Mouse (Mus musculus) neural tube, embryonic 13.5 days (tissue): ENCODE measurements around the gene Ms4a4d. TPM values are rescaled to one million over a fixed set of nuclear protein-coding genes. Genes with fewer than 3 reads are reported as not detected.
"Not testable (repeated sequence)": the region's sequence is repeated elsewhere in the genome, so short reads cannot be mapped to it uniquely, and the experiment has no call there.

Experiments
- ATAC-seq: fragments of 200-750 bp; cut with Nextera tagmentation; 2 replicates; pipeline ENCODE4 v1.8.0; 2017; ENCODE audit warnings: low read depth, mild to moderate bottlenecking, moderate TSS enrichment, moderate library complexity
- H3K27ac ChIP-seq: fragments of 300-500 bp; sonication (generic); replicated peaks from 2 replicates; pipeline ENCODE4 v1.5.1; 2015; ENCODE audit warnings: moderate library complexity, mild to moderate bottlenecking, inconsistent platforms
- H3K27me3 ChIP-seq: fragments of 300-500 bp; sonication (generic); 2 replicates; pipeline ENCODE4 v1.6.1; 2015; ENCODE audit warnings: mild to moderate bottlenecking, inconsistent platforms
- H3K36me3 ChIP-seq: fragments of 300-500 bp; sonication (generic); 2 replicates; pipeline ENCODE4 v1.6.1; 2015; ENCODE audit warnings: mild to moderate bottlenecking, inconsistent platforms
- H3K4me1 ChIP-seq: fragments of 300-500 bp; sonication (generic); replicated peaks from 2 replicates; pipeline ENCODE4 v1.6.1; 2015; ENCODE audit warnings: inconsistent platforms
- H3K4me2 ChIP-seq: fragments of 300-500 bp; sonication (generic); 2 replicates; pipeline ENCODE4 v1.6.1; 2015; ENCODE audit warnings: inconsistent platforms, mild to moderate bottlenecking, moderate library complexity
- H3K4me3 ChIP-seq: fragments of 300-500 bp; sonication (generic); 2 replicates; pipeline ENCODE4 v1.5.1; 2015; ENCODE audit warnings: mild to moderate bottlenecking, inconsistent platforms
- H3K9ac ChIP-seq: fragments of 300-500 bp; sonication (generic); 2 replicates; pipeline ENCODE4 v1.6.1; 2015; ENCODE audit warnings: moderate library complexity, mild to moderate bottlenecking, inconsistent platforms
- H3K9me3 ChIP-seq: fragments of 300-500 bp; sonication (generic); 2 replicates; pipeline ENCODE4 v1.6.1; 2016; ENCODE audit warnings: inconsistent platforms
- WGBS: fragments of 180-500 bp; shearing (Covaris S2); methylation state at CpG from one replicate; pipeline ENCODE4 v1.1.7; 2015; 5-methylcytosine and 5-hydroxymethylcytosine counted together
- polyA plus RNA-seq: library from polyadenylated mRNA; unstranded; fragments of >200 nt; fragmentation: Nextera tagmentation; extraction: Ambion mirVana; gene quantifications from 2 replicates; pipeline ENCODE4 v1.2.1, GENCODE M21; 2015

Gene Ms4a4d
- polyA plus RNA-seq, result 0.25 TPM in 1 of 2 replicates, not detected in the other

- Histone ChIP-seq H3K36me3 (no peaks in the 10 kb centered on the region), H3K9ac (no peak within 1 kb of the TSS), H3K4me3 (no peak within 1 kb of the TSS), H3K9me3 (no peaks in the 10 kb centered on the region), H3K27me3 (no peaks in the 10 kb centered on the region), H3K27ac (no peak within 1 kb of the TSS), H3K4me1 (no peaks in the 10 kb centered on the region), H3K4me2 (no peak within 1 kb of the TSS)
- 18% methylated on average over 7 of the region's 7 CpGs for WGBS
- no peak for ATAC-seq
These were observed at the start of gene Ms4a4d for GRCm38 (mm10) chr19:11536593-11536992. TSS of gene Ms4a4d (plus strand) at chr19:11536801.

DNA sequence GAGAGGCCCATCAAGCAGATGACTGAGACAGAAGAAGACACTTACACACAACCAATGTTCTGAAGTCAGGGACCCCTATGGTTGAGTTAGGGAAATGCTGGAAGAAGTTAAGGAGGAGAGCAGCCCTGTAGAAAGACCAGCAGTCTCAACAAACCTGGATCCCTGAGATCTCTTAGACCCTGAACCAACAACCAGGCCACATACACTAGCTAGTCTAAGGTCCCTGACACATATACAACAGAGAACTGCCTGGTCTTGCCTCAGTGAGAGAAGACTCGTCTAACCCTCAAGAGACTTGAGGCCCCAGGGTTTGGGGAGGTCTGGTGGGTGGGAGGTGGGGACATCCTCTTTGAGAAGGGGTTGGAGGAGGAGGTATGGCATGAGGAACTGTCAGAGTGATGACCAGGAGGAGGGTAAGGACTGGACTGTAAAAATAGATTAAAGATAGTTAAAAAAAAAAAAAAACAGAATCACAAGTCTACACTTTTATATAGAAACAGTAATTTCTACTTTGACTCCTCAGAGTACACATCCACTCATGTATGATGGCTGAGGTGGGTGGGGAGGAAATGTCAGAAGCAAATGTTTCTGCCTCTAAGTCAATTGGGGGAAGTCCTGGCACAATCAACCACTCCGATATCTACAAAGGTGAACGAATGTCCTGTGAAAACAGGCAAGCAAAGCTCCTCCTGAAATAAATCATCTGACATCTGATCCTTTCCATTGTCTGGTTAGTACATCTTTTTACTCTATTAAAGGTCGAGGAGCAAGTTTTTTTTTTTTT, 45.0 kb upstream of the Ms4a4d start:
- no peak for ATAC-seq
- Histone ChIP-seq H3K27me3 (no peaks in the 10 kb centered on the region), H3K27ac (no peak overlapping the region), H3K9me3 (no peaks in the 10 kb centered on the region), H3K4me2 (no peak overlapping the region), H3K4me1 (no peaks in the 10 kb centered on the region), H3K36me3 (no peaks in the 10 kb centered on the region), H3K9ac (no peak overlapping the region), H3K4me3 (no peak overlapping the region)
- WGBS, result 72% methylated on average over 4 of the region's 4 CpGs

- no peak for ATAC-seq
These were observed 43.9 kb upstream of the Ms4a4d start for GRCm38 (mm10) chr19:11492671-11493070.

GRCm38 (mm10) chr19:11494519-11494918, 42.1 kb upstream of the Ms4a4d start:
- ATAC-seq, result no peak
- WGBS, result 88% methylated on average over 3 of the region's 3 CpGs
- Histone ChIP-seq H3K9ac (no peak overlapping the region), H3K27ac (no peak overlapping the region), H3K4me2 (no peak overlapping the region), H3K27me3 (no peaks in the 10 kb centered on the region), H3K36me3 (no peaks in the 10 kb centered on the region), H3K9me3 (no peaks in the 10 kb centered on the region), H3K4me3 (no peak overlapping the region), H3K4me1 (no peaks in the 10 kb centered on the region)

More at GRCm38 (mm10) chr19:11492671-11493070, 43.9 kb upstream of the Ms4a4d start:
- Histone ChIP-seq H3K4me1 (no peaks in the 10 kb centered on the region), H3K27me3 (no peaks in the 10 kb centered on the region), H3K9ac (no peak overlapping the region), H3K4me3 (no peak overlapping the region), H3K36me3 (no peaks in the 10 kb centered on the region), H3K27ac (no peak overlapping the region), H3K4me2 (no peak overlapping the region), H3K9me3 (no peaks in the 10 kb centered on the region)
- 84% methylated on average over 1 of the region's 1 CpGs for WGBS

DNA sequence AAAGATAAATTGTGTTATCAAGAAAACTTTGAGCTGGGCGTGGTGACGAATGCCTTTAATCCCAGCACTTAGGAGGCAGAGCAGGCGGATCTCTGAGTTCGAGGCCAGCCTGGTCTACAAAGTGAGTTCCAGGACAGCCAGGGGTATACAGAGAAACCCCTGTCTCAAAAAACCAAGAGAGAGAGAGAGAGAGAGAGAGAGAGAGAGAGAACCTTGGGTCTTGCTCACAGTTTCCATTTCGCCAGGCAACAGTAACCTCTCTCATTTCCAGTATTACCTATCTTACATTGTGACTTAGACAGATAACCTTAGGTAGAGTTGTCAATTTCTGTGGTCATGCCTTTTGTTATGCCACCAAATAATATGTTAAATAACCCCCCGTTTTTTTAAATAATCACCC, 40.2 kb upstream of the Ms4a4d start:
- no peaks in the 10 kb centered on the region for H3K9me3 ChIP-seq
- H3K4me2 ChIP-seq, result no peak overlapping the region
- H3K36me3 ChIP-seq, result no peaks in the 10 kb centered on the region
- 87% methylated on average over 6 of the region's 6 CpGs for WGBS
- no peak for ATAC-seq
- H3K4me3 ChIP-seq, result no peak overlapping the region
- H3K9ac ChIP-seq, result no peak overlapping the region
- no peaks in the 10 kb centered on the region for H3K27me3 ChIP-seq
- H3K4me1 ChIP-seq, result no peaks in the 10 kb centered on the region
- no peak overlapping the region for H3K27ac ChIP-seq

- not testable (repeated sequence) for H3K4me1 ChIP-seq, H3K4me3 ChIP-seq, ATAC-seq, H3K27ac ChIP-seq, H3K27me3 ChIP-seq, H3K4me2 ChIP-seq, H3K36me3 ChIP-seq, H3K9ac ChIP-seq, H3K9me3 ChIP-seq
- 91% methylated on average over 1 of the region's 1 CpGs for WGBS
These were observed 39.3 kb upstream of the Ms4a4d start for GRCm38 (mm10) chr19:11497300-11497699.

DNA sequence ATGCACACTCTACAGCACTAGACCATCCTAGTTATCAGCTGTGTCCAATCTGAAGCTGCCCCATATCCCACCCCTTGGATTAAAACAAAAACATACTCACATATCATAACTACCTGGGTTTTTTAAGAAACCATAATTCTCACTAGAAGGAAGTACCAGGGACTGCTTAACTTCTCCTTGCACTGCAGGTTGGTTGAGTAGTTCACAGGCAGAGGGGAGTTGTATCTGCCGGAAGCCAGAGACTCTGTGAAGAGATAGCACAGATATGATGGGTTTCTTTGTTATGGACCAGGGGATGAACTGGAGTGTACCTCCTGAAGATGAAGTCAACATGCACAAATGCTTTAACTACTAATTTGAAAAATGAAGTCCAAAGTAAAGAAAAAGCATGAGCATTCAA, 35.8 kb upstream of the Ms4a4d start:
- no peak overlapping the region for H3K9ac ChIP-seq
- H3K27me3 ChIP-seq, result no peaks in the 10 kb centered on the region
- H3K36me3 ChIP-seq, result no peaks in the 10 kb centered on the region
- H3K4me1 ChIP-seq, result no peaks in the 10 kb centered on the region
- ATAC-seq, result no peak
- no peak overlapping the region for H3K27ac ChIP-seq
- no peak overlapping the region for H3K4me2 ChIP-seq
- 93% methylated on average over 1 of the region's 1 CpGs for WGBS
- H3K9me3 ChIP-seq, result no peaks in the 10 kb centered on the region
- no peak overlapping the region for H3K4me3 ChIP-seq

DNA sequence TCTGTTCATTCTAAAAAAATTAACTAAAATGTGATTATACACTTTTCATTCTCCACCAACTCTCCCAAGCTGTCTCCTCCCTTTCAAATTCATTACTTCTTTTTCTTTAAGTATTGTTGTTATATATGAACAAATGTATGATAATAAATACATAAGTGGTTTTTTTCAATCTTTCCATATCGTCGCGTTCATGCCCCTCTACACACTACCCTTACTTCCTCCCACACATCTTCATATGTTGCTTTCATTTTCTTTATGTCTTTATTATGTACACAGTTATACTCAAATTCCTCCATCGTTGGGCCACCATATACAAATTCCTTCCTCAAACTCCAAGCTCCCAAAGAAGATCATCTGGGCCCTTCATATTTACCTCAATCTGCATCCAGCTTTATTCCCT, 35.3 kb upstream of the Ms4a4d start:
- Histone ChIP-seq H3K27ac (no peak overlapping the region), H3K4me3 (no peak overlapping the region), H3K9me3 (no peaks in the 10 kb centered on the region), H3K4me2 (no peak overlapping the region), H3K4me1 (no peaks in the 10 kb centered on the region), H3K27me3 (no peaks in the 10 kb centered on the region), H3K36me3 (no peaks in the 10 kb centered on the region), H3K9ac (no peak overlapping the region)
- WGBS, result 91% methylated on average over 4 of the region's 4 CpGs
- no peak for ATAC-seq

GRCm38 (mm10) chr19:11504857-11505256, 31.7 kb upstream of the Ms4a4d start:
- Histone ChIP-seq H3K4me2 (no peak overlapping the region), H3K27ac (no peak overlapping the region), H3K4me1 (no peaks in the 10 kb centered on the region), H3K27me3 (no peaks in the 10 kb centered on the region), H3K9me3 (no peaks in the 10 kb centered on the region), H3K4me3 (no peak overlapping the region), H3K9ac (no peak overlapping the region), H3K36me3 (no peaks in the 10 kb centered on the region)
- 85% methylated on average over 1 of the region's 1 CpGs for WGBS
- no peak for ATAC-seq

- H3K9me3 ChIP-seq, result no peaks in the 10 kb centered on the region
- no peak overlapping the region for H3K4me3 ChIP-seq
- 72% methylated on average over 1 of the region's 1 CpGs for WGBS
- no peaks in the 10 kb centered on the region for H3K36me3 ChIP-seq
- no peak overlapping the region for H3K4me2 ChIP-seq
- H3K9ac ChIP-seq, result no peak overlapping the region
- H3K4me1 ChIP-seq, result no peaks in the 10 kb centered on the region
- no peak for ATAC-seq
- H3K27ac ChIP-seq, result no peak overlapping the region
- no peaks in the 10 kb centered on the region for H3K27me3 ChIP-seq
These were observed 23.1 kb upstream of the Ms4a4d start for GRCm38 (mm10) chr19:11513458-11513857.

DNA sequence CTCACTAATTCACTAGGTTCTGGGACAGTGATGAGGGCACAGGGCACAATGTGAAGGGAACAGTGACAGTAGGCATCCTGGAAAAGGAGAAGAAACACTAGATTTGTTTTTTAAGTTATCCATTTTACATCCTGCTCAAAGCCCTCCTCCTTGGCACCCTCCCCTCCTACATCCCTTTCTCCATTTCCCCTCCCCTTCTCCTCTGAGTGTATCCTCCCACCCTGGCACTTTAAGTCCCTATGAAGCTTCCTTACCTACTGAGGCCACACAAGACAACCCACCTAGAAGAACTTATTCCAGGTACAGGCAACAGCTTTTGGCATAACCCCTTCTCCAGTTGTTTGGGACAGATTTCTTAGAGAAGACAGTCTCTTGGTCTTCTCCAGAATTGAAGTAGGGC, 20.4 kb upstream of the Ms4a4d start, which contains the start of gene Ms4a6b:
TSS of gene Ms4a6b (plus strand) at position 267 of the 400 bp plus-strand sequence.
- H3K27me3 ChIP-seq, result no peaks in the 10 kb centered on the region
- no peak within 1 kb of the TSS for H3K4me3 ChIP-seq
- H3K9me3 ChIP-seq, result no peaks in the 10 kb centered on the region
- H3K27ac ChIP-seq, result no peak within 1 kb of the TSS
- no peak within 1 kb of the TSS for H3K4me2 ChIP-seq
- ATAC-seq, result no peak
- no peaks in the 10 kb centered on the region for H3K36me3 ChIP-seq
- H3K9ac ChIP-seq, result no peak within 1 kb of the TSS
- no peaks in the 10 kb centered on the region for H3K4me1 ChIP-seq

DNA sequence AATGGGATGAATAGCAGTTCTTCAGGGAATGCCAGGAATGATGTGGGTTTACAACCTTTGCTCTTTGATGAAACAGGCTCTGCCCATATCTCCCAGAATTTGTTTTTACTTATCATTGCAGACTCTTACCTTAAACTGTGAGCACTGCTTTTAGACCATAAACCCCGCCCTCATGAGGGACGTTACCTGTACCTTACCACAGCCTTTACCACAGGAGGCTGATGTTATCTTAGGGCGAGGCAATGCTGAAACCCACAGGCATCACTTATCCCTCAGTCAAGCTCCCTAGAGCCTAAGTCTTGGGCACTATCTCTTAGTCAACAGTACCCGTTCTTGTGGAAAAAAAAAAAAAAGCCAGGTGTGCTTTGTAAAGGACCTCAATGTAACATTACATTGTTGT, 19.8 kb upstream of the Ms4a4d start:
- H3K27ac ChIP-seq, result no peak overlapping the region
- no peaks in the 10 kb centered on the region for H3K9me3 ChIP-seq
- H3K4me1 ChIP-seq, result no peaks in the 10 kb centered on the region
- H3K4me2 ChIP-seq, result no peak overlapping the region
- ATAC-seq, result no peak
- H3K4me3 ChIP-seq, result no peak overlapping the region
- no peaks in the 10 kb centered on the region for H3K27me3 ChIP-seq
- H3K36me3 ChIP-seq, result no peaks in the 10 kb centered on the region
- H3K9ac ChIP-seq, result no peak overlapping the region
- WGBS, result 85% methylated on average over 4 of the region's 4 CpGs

DNA sequence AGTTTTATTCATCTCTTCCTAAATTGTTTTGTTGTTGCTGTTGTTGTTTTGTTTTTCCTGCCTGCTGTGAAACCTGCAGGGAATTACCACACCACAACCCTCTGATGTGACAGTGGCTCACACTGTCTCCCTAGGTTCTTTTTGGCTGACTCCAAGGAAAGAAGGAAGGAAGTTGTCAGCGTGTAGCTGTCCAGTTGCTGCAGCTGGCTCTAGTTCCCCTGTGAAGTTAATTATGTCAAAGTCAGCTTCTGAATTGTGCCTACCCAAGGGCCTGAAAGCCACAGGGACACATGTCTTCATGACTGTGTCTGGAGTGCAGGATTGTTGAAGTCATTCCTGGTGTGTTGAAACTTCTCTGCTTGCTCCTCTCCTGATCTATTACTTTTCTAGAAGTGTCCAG, 19.2 kb upstream of the Ms4a4d start:
- not testable (repeated sequence) for H3K4me3 ChIP-seq, H3K27me3 ChIP-seq, H3K4me2 ChIP-seq, H3K9ac ChIP-seq, H3K27ac ChIP-seq, H3K4me1 ChIP-seq, H3K36me3 ChIP-seq, ATAC-seq, H3K9me3 ChIP-seq
- WGBS, result 26% methylated on average over 1 of the region's 1 CpGs
